Mouse (Mus musculus) olfactory bulb, adult 2 months (tissue): ENCODE data around the gene Tagln.

Experiments used
- CTCF ChIP-seq: fragments of 200-500 bp; IDR thresholded peaks from 2 replicates; pipeline ENCODE4 v1.5.1; 2012; ENCODE audit warnings: low read depth, mild to moderate bottlenecking, low read length, moderate library complexity; ENCODE audit not compliant: insufficient read depth
- POLR2A ChIP-seq: fragments of 200-500 bp; IDR thresholded peaks from 2 replicates; pipeline ENCODE4 v1.6.1; 2012; ENCODE audit warnings: mild to moderate bottlenecking, low read depth, low read length, moderate library complexity; ENCODE audit not compliant: insufficient read depth

- TF ChIP-seq POLR2A (no peak), CTCF (no peak)
These were observed 30.0 kb downstream of the Tagln start for GRCm38 (mm10) chr9:45905811-45906237.
